Mouse (Mus musculus) small intestine, adult 2 months (tissue): Measurements from ENCODE around the gene Fam53b.

Source experiments
- CTCF ChIP-seq: fragments of 200-500 bp; IDR thresholded peaks from 2 replicates; pipeline ENCODE4 v1.5.1; 2012; ENCODE audit warnings: low read depth, mild to moderate bottlenecking, control low read depth, inconsistent platforms, low read length, moderate library complexity, mixed read lengths; ENCODE audit not compliant: insufficient replicate concordance, insufficient read length; ENCODE audit errors: extremely low read depth
- POLR2A ChIP-seq: fragments of 200-500 bp; IDR thresholded peaks from 2 replicates; pipeline ENCODE4 v1.6.1; 2012; ENCODE audit warnings: low read depth, mild to moderate bottlenecking, control low read depth, inconsistent platforms, low read length, moderate library complexity

DNA sequence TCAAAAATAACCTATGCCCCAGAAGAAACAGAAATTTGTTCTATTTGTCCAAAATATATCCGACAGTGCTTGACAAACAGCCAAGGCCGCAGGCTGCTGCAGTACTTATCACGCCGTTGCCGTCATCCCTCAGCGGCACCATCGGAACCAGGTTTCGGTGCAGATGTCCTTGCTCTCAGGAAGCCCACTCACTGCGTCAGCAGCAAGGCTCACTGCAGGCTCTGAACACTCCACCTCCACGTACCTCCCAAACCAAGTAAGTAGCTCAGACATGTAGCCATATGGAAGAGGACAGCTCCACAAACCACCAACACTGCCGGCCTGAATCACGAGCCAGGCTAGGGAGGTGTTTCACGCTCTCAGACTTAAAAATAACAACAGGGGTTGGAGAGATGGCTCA, 24.9 kb downstream of the Fam53b start:
- TF ChIP-seq POLR2A (no peak), CTCF (no peak)
